Mouse (Mus musculus) hindbrain, embryonic 14.5 days (tissue): ENCODE data around the gene Bysl. TPM values are rescaled to one million over a fixed set of nuclear protein-coding genes. Genes with fewer than 3 reads are reported as not detected.

Experiments
- polyA plus RNA-seq: library from polyadenylated mRNA; unstranded; fragments of >200 nt; fragmentation: Nextera tagmentation; extraction: Ambion mirVana; gene quantifications from 2 replicates; pipeline ENCODE4 v1.2.1, GENCODE M21; 2014

The Bysl gene
- polyA plus RNA-seq, 1 experiment from 2014 or later = 33.3 TPM

Other genes starting within 250 kb of the Bysl start
- gene Mrps10, start 242.6 kb downstream of the Bysl start, polyA plus RNA-seq = 61.7 and 72.3 TPM in 2 replicates
- 0.25 and 0.46 TPM in 2 replicates for gene Guca1b, start 226.1 kb downstream of the Bysl start, polyA plus RNA-seq
- gene Guca1a, start 210.9 kb downstream of the Bysl start, polyA plus RNA-seq = 0.31 and 0.40 TPM in 2 replicates
- gene AI661453, start 174.9 kb downstream of the Bysl start, polyA plus RNA-seq = 0.23 and 0.31 TPM in 2 replicates
- 0.37 and 0.47 TPM in 2 replicates for gene 1700001C19Rik, start 174.1 kb downstream of the Bysl start, polyA plus RNA-seq
- gene Taf8, start 109.2 kb downstream of the Bysl start, polyA plus RNA-seq = 16.4 and 16.9 TPM in 2 replicates
- gene Ccnd3, start 106.4 kb downstream of the Bysl start, polyA plus RNA-seq = 78.9 and 80.3 TPM in 2 replicates
- gene Med20, start 90 bp upstream of the Bysl start, polyA plus RNA-seq = 42.3 and 44.7 TPM in 2 replicates
- gene Gm20517, start 97 bp upstream of the Bysl start, polyA plus RNA-seq = 3.0 and 3.1 TPM in 2 replicates
- gene Usp49, start 19.2 kb upstream of the Bysl start, polyA plus RNA-seq = 6.7 and 7.6 TPM in 2 replicates
- 283 and 327 TPM in 2 replicates for gene Tomm6, start 76.9 kb upstream of the Bysl start, polyA plus RNA-seq
- 42.3 and 44.4 TPM in 2 replicates for gene Frs3, start 77.5 kb upstream of the Bysl start, polyA plus RNA-seq
- gene Gm21981, start 83.0 kb upstream of the Bysl start, polyA plus RNA-seq = 4.8 and 7.1 TPM in 2 replicates
- gene Prickle4, start 83.2 kb upstream of the Bysl start, polyA plus RNA-seq = 2.1 and 2.2 TPM in 2 replicates
- not detected in 2 replicates for gene Pgc, start 115.3 kb upstream of the Bysl start, polyA plus RNA-seq
- 2.8 and 4.2 TPM in 2 replicates for gene Tfeb, start 125.5 kb upstream of the Bysl start, polyA plus RNA-seq
- gene Mdfi, start 223.2 kb upstream of the Bysl start, polyA plus RNA-seq = 7.5 and 7.7 TPM in 2 replicates